Mouse (Mus musculus) heart, adult 2 months (tissue): ENCODE measurements around the gene Sort1.

Source experiments
- CTCF ChIP-seq: fragments of 200-600 bp; IDR thresholded peaks from 2 replicates; pipeline ENCODE4 v1.8.1; 2022; ENCODE audit warnings: antibody characterized with exemption, mild to moderate bottlenecking, moderate library complexity
- POLR2A ChIP-seq: fragments of 200-500 bp; IDR thresholded peaks from 2 replicates; pipeline ENCODE4 v1.6.1; 2011; ENCODE audit warnings: mild to moderate bottlenecking, low read depth, low read length, control low read depth; ENCODE audit not compliant: insufficient read depth

- TF ChIP-seq CTCF, result no peak
- no peak for TF ChIP-seq POLR2A
Measured at GRCm38 (mm10) chr3:108383485-108384354, 99.8 kb downstream of the Sort1 start, which contains the start of gene Psrc1.
